Mouse (Mus musculus) myocyte (in vitro differentiated cells): ENCODE results near the gene Sec16b.

ENCODE experiments used
- CEBPB ChIP-seq: IDR thresholded peaks from 2 replicates; pipeline ENCODE4 v1.6.1; 2011; ENCODE audit warnings: mild to moderate bottlenecking, moderate library complexity; ENCODE audit not compliant: poor library complexity, insufficient read depth, severe bottlenecking
- E2F4 ChIP-seq: IDR thresholded peaks from one replicate; pipeline ENCODE4 v1.6.1; 2011; ENCODE audit warnings: mild to moderate bottlenecking, control low read depth, moderate library complexity; ENCODE audit not compliant: insufficient read depth
- MAX ChIP-seq: IDR thresholded peaks from one replicate; pipeline ENCODE4 v1.6.1; 2011; ENCODE audit warnings: low read depth, mild to moderate bottlenecking, control low read depth
- MYOD1 ChIP-seq, 3 experiments: IDR thresholded peaks; one replicate each; pipeline ENCODE4 v1.6.1; 2011; ENCODE audit warnings: control low read depth in 2 of 3, low read depth in 2 of 3, mild to moderate bottlenecking in 2 of 3, moderate library complexity in 1 of 3; ENCODE audit not compliant: insufficient read length in 2 of 3, control insufficient read depth in 1 of 3
- MYOG ChIP-seq, 3 experiments: IDR thresholded peaks; one replicate each; pipeline ENCODE4 v1.6.1; 2011; ENCODE audit warnings: control low read depth in 2 of 3, low read depth in 2 of 3, mild to moderate bottlenecking in 2 of 3; ENCODE audit not compliant: insufficient read length in 2 of 3, control insufficient read depth in 1 of 3, insufficient read depth in 1 of 3
- POLR2A ChIP-seq: IDR thresholded peaks from one replicate; pipeline ENCODE4 v1.6.1; 2011; ENCODE audit warnings: low read depth, mild to moderate bottlenecking, control low read depth, moderate library complexity; ENCODE audit not compliant: insufficient read length
- POLR2AphosphoS2 ChIP-seq: IDR thresholded peaks from one replicate; pipeline ENCODE4 v1.6.1; 2011; ENCODE audit warnings: low read depth, control low read depth; ENCODE audit not compliant: insufficient read length
- REST ChIP-seq: IDR thresholded peaks from one replicate; pipeline ENCODE4 v1.6.1; 2011; ENCODE audit warnings: mild to moderate bottlenecking, control low read depth, moderate library complexity; ENCODE audit not compliant: insufficient read depth, insufficient read length
- USF1 ChIP-seq: IDR thresholded peaks from one replicate; pipeline ENCODE4 v1.6.1; 2011; ENCODE audit warnings: low read depth, mild to moderate bottlenecking, control low read depth, moderate library complexity

GRCm38 (mm10) chr1:157547658-157548057 lies 41.1 kb downstream of the Sec16b start:
- TF ChIP-seq POLR2A = no peak
- no peak for TF ChIP-seq MYOD1 (IDR thresholded peaks at IDR 0.05; ENCODE audit: control insufficient read depth in 1 of 3, insufficient read length in 2 of 3, low read depth in 2 of 3)
- no peak for TF ChIP-seq CEBPB
- no peak for TF ChIP-seq POLR2AphosphoS2
- no peak for TF ChIP-seq MAX
- TF ChIP-seq USF1 = no peak
- no peak for TF ChIP-seq MYOG (IDR thresholded peaks at IDR 0.05; ENCODE audit: control insufficient read depth in 1 of 3, insufficient read depth in 1 of 3, insufficient read length in 2 of 3, low read depth in 2 of 3)
- no peak for TF ChIP-seq E2F4
- no peak for TF ChIP-seq REST
